Mouse (Mus musculus): ENCODE results near the gene Sars2. TPM values are rescaled to one million over a fixed set of nuclear protein-coding genes. Genes with fewer than 3 reads are reported as not detected.

Sars2 gene
- total RNA-seq, 2 experiments from 2014 or later: 13.9 to 14.3 TPM

GRCm38 (mm10) chr7:28770309-28770708 lies 28.5 kb downstream of the Sars2 start:
- Histone ChIP-seq H3K4me3 (no peak overlapping the region), H3K27ac (no peak overlapping the region)
- no peak for DNase-seq (ENCODE audit: low spot score in 2 of 2)
- no peak for TF ChIP-seq CTCF (conservative IDR thresholded peaks at IDR 0.05)

- DNase-seq (ENCODE audit: low spot score in 2 of 2): no peak
- no peak overlapping the region for H3K4me3 ChIP-seq
- no peak overlapping the region for H3K27ac ChIP-seq
- TF ChIP-seq CTCF (conservative IDR thresholded peaks at IDR 0.05): no peak
Measured at GRCm38 (mm10) chr7:28771867-28772266, 30.1 kb downstream of the Sars2 start.

GRCm38 (mm10) chr7:28773163-28773562 lies 31.4 kb downstream of the Sars2 start:
- TF ChIP-seq CTCF (conservative IDR thresholded peaks at IDR 0.05): no peak
- DNase-seq (ENCODE audit: low spot score in 2 of 2): no peak
- no peak overlapping the region for H3K4me3 ChIP-seq
- H3K27ac ChIP-seq: peak overlapping the region; percentile 51; the same call in 1 of the 2 replicates

GRCm38 (mm10) chr7:28774164-28774563 lies 32.4 kb downstream of the Sars2 start:
- Histone ChIP-seq H3K4me3 (no peak overlapping the region), H3K27ac (peak overlapping the region; percentile 61; the same call in 1 of the 2 replicates)
- TF ChIP-seq CTCF (conservative IDR thresholded peaks at IDR 0.05): no peak
- no peak for DNase-seq (ENCODE audit: low spot score in 2 of 2)

- Histone ChIP-seq H3K4me3 (no peak overlapping the region), H3K27ac (no peak overlapping the region)
- TF ChIP-seq CTCF (conservative IDR thresholded peaks at IDR 0.05): no peak
- no peak for DNase-seq (ENCODE audit: low spot score in 2 of 2)
Measured at GRCm38 (mm10) chr7:28775129-28775528, 33.3 kb downstream of the Sars2 start.

- no peak for DNase-seq (ENCODE audit: low spot score in 2 of 2)
- Histone ChIP-seq H3K27ac (no peak overlapping the region), H3K4me3 (no peak overlapping the region)
- TF ChIP-seq CTCF (conservative IDR thresholded peaks at IDR 0.05): no peak
Measured at GRCm38 (mm10) chr7:28778825-28779224, 37.0 kb downstream of the Sars2 start.

- H3K4me3 ChIP-seq: no peak overlapping the region
- H3K27ac ChIP-seq: peak overlapping the region; percentile 70
- peak; percentile 82 for TF ChIP-seq CTCF (conservative IDR thresholded peaks at IDR 0.05)
- peak; percentile 87 to 94 for DNase-seq (ENCODE audit: low spot score in 2 of 2)
Measured at GRCm38 (mm10) chr7:28780067-28780658, 38.4 kb downstream of the Sars2 start.

GRCm38 (mm10) chr7:28780857-28781256 lies 39.1 kb downstream of the Sars2 start:
- peak overlapping the region; percentile 70 for H3K27ac ChIP-seq
- no peak for DNase-seq (ENCODE audit: low spot score in 2 of 2)
- H3K4me3 ChIP-seq: no peak overlapping the region
- no peak for TF ChIP-seq CTCF (conservative IDR thresholded peaks at IDR 0.05)

GRCm38 (mm10) chr7:28781261-28781663 lies 39.5 kb downstream of the Sars2 start:
- Histone ChIP-seq H3K4me3 (no peak overlapping the region), H3K27ac (peak overlapping the region; percentile 70)
- no peak for TF ChIP-seq CTCF (conservative IDR thresholded peaks at IDR 0.05)
- no peak for DNase-seq (ENCODE audit: low spot score in 2 of 2)

- Histone ChIP-seq H3K27ac (no peak overlapping the region), H3K4me3 (no peak overlapping the region)
- no peak for DNase-seq (ENCODE audit: low spot score in 2 of 2)
- no peak for TF ChIP-seq CTCF (conservative IDR thresholded peaks at IDR 0.05)
Measured at GRCm38 (mm10) chr7:28785161-28785560, 43.4 kb downstream of the Sars2 start.

GRCm38 (mm10) chr7:28787884-28788283 lies 46.1 kb downstream of the Sars2 start:
- no peak for TF ChIP-seq CTCF (conservative IDR thresholded peaks at IDR 0.05)
- H3K4me3 ChIP-seq: no peak overlapping the region
- no peak for DNase-seq (ENCODE audit: low spot score in 2 of 2)
- H3K27ac ChIP-seq: no peak overlapping the region

GRCm38 (mm10) chr7:28788307-28789195 lies 46.8 kb downstream of the Sars2 start, which contains the start of gene Rinl:
TSS of gene Rinl (plus strand) at chr7:28788969.
- H3K27ac ChIP-seq: no peak within 1 kb of the TSS
- H3K4me3 ChIP-seq: no peak within 1 kb of the TSS
- no peak for DNase-seq (ENCODE audit: low spot score in 2 of 2)
- no peak for TF ChIP-seq CTCF (conservative IDR thresholded peaks at IDR 0.05)

- H3K4me3 ChIP-seq: no peak overlapping the region
- no peak for TF ChIP-seq CTCF (conservative IDR thresholded peaks at IDR 0.05)
- no peak for DNase-seq (ENCODE audit: low spot score in 2 of 2)
- H3K27ac ChIP-seq: no peak overlapping the region
Measured at GRCm38 (mm10) chr7:28789235-28789634, 47.4 kb downstream of the Sars2 start.

All from layer of hippocampus, adult 2 months (tissue).